Mouse (Mus musculus): ENCODE measurements around the gene Slc28a3.

The Slc28a3 gene

DNA sequence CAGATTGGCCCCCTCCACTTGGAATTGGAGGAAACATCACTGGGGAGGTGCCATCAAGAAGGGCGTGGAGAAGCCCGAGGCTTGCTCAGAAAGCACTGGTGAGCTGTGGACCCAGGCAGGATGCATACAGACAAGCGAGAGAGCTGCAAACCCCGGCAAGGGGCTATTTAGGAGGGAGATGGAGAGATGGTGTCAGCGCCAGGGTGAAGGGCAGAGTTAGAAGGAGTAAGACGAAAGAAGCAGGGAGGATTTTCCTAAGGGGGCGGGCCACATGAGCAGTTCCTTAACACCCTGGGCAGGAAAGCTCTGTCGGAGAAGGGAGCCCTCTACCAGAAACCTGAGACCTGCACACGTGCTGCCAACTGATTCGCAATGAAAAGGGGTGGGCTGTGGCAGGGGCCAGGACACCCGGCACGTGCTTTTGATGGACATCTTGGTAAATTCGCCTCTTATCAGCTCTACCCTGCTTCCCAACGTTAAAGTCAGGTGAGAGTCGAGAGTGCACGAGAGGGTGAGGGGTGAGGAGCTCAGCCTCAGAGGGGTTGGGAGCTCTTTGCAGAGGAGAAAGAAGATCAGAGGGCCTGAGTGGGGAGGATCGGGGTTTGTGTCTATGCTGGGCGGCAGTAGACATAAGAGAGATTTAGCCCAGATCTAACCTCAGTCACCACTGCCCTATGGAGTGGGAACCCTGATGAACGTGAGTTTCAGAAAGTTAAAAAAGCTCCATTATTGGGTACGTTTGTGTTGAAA lies 87.5 kb downstream of the Slc28a3 start:
- DNase-seq (ENCODE audit: low read depth in 2 of 2, low spot score in 2 of 2), result no peak

DNA sequence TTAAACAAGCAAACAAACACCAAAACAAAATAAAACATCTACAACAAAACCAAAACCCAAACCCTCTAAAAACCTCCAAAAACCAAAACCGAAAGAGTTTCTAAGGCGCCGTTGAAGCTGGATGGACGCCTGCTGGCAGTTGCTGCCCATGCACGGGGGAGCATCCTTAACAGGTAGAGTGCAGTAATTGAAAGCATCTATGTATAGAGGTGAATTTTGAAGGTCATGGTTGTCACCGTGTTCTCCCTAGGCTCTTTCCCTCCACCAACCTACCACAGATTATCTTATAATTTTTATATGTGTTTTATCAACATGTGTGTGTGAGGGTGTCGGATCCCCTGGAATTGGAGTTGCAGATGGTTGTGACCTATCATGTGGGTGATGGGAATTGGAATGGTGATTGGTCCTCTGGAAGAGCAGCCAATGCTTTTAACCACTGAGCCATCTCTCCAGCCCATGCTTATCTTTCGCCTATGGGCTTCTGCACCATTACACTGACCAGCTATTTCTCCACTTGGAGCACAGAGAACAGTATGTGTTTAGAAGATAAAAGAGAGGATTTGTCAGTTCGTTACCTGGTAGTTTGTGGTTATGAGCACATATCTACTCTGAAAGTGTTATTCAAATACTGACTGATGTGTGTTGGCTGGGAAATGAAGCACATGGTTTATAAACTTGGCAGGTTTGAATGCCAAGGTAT lies 89.2 kb downstream of the Slc28a3 start:
- no peak for DNase-seq (ENCODE audit: low read depth in 2 of 2, low spot score in 2 of 2)

DNA sequence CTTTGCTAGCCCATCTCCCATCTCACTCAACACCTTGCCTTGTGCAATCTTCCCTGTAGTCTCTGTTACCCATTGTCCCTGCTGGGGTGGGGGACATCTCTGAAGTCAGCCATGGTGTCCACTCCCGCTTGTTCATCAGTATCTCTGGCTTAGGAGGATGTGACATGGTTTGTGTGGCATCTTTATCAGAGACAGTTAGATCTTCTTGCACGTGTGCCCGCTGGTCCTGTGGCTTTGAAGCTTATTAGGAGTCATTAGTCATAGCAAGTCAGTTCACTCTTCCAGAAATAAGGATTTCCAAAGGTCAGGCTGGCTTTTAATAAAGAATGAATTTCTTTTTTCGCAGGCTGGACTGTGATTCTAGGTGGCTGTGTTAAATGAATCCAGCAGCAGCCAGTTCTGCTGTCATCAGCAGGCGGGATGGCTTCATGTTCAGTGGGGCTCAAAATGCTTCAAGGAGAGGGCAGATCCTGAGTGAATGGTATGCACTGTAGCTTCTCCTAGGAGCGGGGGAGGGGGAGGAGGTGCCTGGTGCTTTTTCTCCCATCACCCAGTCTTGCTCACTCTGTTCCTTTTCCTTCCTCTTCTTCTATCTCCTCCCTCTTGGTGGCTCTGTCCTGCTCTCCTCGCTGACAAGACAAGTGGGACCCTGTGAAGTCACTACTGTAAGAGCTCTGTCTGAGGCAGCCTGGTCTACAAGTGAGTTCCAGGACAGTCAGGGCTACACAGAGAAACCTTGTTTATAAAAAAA lies 89.9 kb downstream of the Slc28a3 start:
- DNase-seq (ENCODE audit: low read depth in 2 of 2, low spot score in 2 of 2), result no peak

DNA sequence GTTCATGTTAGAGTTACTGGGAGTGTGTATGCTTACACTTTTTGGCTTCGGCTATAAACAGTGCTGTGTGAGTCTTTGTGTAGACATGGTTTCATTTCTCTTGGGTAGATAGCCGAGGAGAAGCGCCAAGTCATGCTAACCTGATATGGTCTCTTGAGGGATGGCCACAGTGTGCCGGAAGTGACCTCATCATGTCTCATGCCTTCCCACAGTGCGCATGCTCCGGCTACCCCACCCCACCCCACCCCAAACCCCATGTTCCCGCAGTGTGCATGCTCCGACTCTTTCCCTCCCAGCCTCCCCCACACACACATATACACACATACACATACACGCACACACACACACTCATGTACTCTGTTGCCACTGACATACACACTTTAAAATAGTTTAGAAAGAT lies 90.6 kb downstream of the Slc28a3 start:
- DNase-seq (ENCODE audit: low read depth in 2 of 2, low spot score in 2 of 2), result no peak

DNA sequence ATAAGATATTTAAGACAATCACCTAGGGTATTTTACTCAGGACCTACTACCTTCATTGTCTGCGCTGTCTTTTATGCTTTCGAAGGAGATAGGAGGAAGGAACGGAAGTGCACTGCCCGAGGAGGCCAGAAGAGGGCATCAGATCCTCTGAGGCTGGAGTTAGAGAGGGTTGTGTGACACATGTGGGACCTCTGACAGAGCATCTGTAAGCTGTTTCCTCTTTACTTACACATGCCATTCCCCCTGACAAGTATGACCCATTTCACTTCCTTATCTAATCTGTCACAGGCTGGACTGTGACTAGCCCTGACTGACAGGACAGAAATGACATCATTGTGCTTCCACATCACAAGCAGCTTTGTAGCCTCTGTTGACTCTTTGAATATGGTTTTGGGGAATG lies 94.4 kb downstream of the Slc28a3 start:
- DNase-seq (ENCODE audit: low read depth in 2 of 2, low spot score in 2 of 2), result no peak

DNA sequence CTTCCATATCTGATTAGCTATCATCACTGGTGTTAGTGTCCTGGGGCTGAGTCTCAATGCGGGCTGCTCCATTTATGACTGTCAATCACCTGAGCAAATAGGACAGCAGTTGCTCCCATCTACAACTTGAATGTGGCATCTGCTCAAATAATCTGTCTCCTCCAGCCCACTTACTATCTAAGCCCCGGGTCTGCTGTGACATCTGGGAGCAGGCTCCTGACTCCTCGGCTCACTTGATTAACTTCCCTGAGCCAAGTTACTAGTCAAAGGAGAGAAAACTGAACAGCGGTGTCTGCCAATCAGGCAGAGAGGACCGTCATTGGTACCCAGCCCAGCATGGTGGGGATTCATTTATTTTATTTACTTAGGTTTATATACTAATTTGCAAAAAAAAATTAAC lies 95.0 kb downstream of the Slc28a3 start:
- DNase-seq (ENCODE audit: low read depth in 2 of 2, low spot score in 2 of 2), result no peak

DNA sequence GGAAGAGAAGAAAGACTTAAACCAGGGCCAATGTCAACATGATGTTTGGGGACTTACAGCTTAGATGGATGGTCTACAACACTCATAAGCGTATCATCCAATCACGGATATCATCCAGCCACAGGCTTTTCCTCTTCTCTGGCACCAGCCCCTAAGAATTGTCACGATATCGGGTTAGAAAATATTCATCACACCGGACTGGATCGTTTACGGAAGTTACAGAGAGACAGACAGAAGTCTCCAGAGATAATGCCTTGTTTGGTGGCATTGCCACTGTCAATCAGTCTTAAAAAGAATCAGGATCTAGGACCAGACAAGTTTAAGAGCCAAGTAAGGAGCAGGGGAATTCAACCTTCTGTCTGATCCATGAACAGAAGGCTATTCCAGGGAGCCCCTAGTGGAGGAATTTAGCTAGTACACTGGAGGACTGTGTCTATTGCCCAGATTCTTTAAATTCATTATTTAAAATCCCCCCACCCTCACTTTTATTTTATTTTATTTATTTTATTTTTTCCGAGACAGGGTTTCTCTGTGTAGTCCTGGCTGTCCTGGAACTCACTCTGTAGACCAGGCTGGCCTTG lies 96.4 kb downstream of the Slc28a3 start:
- no peak for DNase-seq (ENCODE audit: low read depth in 2 of 2, low spot score in 2 of 2)

DNA sequence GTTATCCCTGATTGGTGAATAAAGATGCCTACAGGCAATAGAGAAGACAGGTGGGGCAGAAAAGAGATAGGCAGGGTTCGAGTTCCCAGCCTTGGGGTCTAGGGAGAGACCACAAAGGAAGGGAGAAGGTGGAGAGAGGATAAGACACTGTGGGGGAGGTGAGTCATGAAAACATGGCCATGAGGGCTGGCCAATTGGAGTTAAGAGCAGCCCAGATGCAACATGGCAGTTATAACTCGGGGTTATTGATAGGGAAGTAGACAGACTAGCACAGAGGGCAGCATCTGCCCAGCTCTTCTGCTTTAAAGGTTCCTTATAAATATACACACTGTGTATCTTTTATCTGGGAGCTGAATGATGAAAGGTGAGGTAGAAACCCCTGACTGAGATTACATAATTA lies 98.8 kb downstream of the Slc28a3 start:
- DNase-seq (ENCODE audit: low read depth in 2 of 2, low spot score in 2 of 2), result no peak

DNA sequence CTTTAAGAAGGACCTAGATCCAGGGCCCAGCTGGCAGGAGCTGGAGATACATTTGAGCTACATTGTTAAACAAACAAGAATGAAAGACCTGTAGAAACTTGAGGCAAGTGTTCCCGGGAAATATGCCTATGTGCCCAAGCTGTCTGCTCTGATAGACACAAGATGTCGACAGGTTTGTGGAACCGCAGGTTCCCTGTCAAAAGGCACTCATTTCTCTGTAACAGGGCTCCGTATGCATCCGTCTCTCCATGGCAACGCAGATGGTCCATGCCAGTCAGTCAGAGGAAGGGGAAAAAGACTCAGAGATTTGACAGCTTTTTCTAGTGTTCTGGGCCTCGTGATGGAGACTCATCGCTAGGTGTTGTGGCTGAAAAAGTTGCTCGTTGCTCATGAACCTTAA lies 99.4 kb downstream of the Slc28a3 start:
- no peak for DNase-seq (ENCODE audit: low read depth in 2 of 2, low spot score in 2 of 2)

DNA sequence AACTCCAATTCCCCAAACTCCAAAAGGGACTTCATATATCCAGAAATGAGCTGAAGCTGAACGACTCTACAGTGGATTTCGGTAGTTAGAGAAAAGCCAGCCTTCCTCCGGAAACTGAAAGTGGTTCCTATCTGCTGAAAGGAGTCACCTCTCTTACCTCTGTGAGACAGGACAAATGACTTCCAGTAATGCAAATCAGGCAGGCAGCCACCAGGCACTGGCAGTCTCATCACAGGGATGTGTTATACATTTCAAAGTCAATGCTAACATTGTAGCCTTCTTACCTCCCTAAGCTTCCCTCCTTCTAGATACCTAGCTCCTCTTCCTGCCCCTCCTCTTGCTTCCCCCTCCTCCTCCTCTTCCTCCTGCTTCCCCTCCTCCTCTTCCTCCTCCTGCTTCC lies 101.4 kb downstream of the Slc28a3 start:
- DNase-seq (ENCODE audit: low read depth in 2 of 2, low spot score in 2 of 2), result no peak

DNA sequence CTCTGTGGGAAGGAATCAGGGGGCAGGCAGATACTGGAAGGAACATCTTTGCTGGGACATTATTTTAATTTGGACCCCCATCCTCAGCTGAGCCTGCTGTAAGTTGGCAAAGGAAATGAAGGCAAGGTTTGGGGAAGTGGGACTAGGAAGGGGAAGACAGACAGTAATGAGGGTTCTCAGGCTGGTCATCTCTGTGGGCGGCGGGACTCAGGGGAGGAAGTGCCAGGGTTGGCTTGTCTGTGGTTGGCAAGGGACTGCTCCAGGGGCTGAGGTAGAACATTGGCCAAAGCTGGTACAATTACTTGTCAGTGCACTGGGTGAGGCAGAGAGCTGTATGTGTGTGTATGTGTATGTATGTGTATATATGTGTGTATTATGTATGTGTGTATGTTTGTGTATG lies 107.1 kb downstream of the Slc28a3 start:
- DNase-seq (ENCODE audit: low read depth in 2 of 2, low spot score in 2 of 2), result no peak

DNA sequence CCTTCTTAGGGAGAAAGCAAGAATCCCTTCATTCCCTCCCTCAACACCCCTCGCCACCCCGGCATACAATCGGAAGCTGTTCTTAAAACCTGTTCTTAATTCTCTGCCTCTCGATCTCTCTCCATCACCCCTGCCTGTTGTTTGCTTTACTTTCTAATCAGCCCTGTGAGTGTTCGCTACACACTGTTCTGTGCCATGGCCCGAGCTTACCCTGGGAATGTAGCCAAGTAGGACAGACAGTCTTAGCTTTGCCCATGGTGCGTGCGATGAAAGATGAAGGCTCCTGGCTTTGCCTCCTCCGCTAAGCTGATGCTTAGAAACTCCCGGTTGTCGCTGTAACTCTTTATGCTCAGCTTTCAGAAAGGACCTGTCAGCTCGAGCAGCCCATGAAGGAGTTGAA lies 112.9 kb downstream of the Slc28a3 start:
- DNase-seq (ENCODE audit: low read depth in 2 of 2, low spot score in 2 of 2), result no peak
